Mouse (Mus musculus): ENCODE results near the gene Add3.

The Add3 gene

GRCm38 (mm10) chr19:53130399-53131175 is 9.7 kb upstream of the Add3 start:
- DNase-seq = peak; percentile 38 to 45

DNA sequence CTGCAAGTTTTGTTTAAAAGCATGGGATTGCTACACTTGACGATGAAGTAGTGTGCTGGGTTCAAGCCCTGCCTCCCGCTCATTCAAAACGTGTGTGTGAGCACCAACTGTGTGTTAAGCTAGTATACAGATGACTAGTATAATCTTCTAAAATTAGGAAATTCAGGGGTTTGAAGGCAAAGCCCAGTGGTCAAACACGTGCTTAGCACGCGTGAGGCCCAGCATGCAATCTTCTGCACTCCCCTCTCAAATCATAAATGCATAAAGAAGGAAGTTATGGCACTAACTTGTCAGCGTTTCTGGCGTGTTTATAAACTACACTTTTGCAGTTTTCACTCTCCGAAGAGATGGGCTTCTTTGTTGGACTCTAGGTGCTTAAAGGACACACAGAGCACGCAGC is 7.8 kb upstream of the Add3 start:
- DNase-seq = no peak

DNA sequence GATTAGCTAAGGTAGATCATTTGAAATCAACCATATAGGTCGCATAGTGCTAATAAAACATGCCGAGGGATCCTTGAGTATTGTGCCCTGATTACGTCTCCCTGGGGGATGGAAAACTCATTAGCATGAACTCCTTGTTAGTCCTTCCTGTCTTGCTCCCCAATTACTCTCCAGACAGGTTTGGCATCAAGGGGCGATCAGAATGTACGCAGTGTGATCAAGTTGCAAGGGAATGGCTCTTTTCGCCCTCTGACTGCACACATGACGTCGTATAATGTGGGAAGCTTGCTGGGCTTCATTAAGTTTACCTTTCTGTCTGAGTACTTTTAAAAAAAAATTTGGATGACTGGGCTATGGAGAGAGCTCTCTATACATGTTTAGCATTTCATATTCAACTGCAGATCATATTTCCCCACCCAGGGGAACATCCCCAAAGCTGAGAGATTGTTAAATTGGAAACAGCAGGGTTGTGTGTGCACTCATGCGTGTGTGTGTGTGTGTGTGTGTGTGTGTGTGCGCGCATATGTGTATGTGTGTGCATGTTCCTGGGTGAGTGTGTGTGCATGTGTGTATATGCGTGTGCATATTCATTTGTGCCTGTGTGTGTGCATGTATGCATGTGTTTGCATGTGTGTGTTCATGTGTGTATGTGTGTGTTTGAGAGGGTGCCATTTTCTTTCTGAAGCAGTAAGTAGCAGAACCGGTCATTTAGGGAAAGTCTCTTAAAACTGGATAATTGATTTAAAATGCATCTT is 3.7 kb upstream of the Add3 start:
- no peak for DNase-seq

DNA sequence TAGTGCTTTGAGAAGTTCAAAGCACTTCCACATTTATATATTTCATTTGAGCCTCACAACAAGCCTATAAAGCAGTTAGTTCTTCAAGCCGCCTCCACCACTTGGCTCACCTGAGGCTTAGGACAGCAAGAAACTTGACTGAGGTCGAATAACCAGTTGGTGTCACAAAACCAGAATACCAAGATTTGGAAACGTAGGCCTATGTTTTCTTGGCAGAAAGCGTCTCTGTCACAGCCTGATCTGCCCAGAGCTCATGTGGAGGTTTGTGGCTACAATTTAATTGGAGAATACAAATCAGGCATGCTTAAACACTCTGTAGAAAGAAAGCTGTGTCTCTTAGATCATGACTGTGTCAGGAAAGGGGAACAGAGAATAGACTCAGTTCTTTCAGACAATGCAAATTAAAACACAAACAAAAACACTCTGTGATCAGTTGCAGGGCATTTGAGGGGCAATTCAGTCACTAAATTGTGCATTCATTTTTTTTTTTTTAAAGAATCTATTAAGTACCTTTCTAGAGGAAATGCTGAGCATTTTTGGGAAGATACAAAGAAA is 3.0 kb upstream of the Add3 start:
- no peak for DNase-seq

GRCm38 (mm10) chr19:53140804-53141250 is 584 bp downstream of the Add3 start:
- no peak for DNase-seq

- DNase-seq = peak; percentile 48 to 57
Measured at GRCm38 (mm10) chr19:53141251-53142072, 1.2 kb downstream of the Add3 start.

DNA sequence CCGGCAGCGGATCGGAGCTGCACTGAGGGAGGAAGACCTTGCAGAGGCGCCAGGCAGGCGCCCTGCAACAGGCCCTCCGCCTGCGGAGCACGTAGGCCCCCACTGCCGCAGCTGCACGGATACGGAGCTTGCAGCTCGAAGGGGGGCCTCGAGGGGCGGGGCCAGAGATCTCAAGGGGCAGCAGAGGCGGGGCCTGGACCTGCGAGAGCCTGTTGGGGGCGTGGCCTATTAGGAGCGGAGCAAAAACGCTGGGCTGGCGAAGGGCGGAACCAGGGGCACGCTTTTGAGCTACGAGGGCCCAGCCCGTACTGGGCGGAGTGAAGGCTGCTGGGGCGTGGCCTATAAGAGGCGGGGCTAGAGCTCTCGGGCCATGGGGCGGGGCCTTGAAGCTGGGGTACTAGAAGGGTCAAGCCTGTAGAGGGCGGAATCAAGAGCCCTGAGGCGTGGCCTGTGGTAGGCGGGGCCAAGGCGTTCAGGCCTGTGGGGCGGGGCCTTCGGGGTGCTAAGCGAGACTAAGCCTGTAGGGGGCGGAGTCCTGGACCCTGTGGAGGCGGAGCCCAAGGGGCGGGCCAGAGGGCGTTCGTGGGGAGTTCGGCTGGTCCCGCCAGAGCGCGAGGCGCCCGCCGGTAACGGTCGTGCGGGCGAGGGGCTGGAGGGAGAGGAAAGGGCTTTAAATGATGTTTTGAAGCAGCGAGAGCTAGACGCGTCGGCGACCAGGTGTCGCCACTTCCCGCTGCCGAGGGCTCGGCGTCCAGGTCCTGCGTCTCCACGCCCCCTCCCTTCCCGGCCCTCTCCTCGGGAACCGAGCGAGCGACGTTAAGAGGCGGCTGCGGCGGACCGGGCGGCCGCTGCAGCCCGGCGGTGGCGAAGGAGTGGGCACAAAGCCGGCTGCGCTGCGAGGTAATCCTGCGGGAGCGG is 2.2 kb downstream of the Add3 start:
- DNase-seq = peak; percentile 100

- DNase-seq = peak; percentile 47 to 62
Measured at GRCm38 (mm10) chr19:53143108-53143971, 3.1 kb downstream of the Add3 start.

- no peak for DNase-seq
Measured at GRCm38 (mm10) chr19:53145075-53145474, 4.8 kb downstream of the Add3 start.

DNA sequence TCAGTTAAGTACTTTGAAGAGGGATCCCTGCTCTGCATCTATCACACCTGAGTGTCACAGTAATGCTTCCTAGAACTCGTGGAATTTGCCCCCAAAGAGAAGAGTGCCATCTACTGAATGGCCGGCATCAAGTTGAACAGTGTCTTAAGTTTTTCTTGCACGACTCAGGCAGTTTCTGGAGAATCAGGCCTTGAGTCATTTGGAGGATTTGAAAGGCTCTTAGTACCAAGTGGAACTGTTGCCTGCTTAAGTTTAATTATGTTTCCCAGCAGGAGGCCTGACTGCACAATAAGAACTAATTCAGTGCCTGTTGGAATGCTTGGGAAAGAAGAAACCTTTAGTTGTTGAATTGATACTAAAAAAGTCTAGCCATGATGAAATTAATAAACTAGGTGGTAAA is 9.1 kb downstream of the Add3 start:
- no peak for DNase-seq

DNA sequence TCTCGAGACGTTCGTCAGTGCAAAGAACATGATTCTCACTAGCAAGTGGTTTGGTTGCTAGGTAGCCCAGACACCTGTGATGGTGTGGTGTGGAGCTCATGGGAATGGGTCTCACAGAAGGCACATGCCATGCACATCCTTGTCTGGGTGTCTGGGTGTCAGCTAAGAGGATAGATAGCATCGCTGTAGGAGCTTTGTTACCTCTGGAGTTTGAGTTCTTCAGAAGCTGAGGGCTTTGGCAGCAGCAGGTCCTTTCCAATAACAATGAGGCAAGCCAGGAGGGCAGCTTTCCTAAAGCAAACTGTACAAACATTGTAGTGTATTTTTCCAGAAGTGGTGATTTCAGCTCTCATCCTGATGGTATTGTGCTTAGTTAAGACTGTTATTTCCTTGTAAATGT is 12.2 kb downstream of the Add3 start:
- no peak for DNase-seq

DNA sequence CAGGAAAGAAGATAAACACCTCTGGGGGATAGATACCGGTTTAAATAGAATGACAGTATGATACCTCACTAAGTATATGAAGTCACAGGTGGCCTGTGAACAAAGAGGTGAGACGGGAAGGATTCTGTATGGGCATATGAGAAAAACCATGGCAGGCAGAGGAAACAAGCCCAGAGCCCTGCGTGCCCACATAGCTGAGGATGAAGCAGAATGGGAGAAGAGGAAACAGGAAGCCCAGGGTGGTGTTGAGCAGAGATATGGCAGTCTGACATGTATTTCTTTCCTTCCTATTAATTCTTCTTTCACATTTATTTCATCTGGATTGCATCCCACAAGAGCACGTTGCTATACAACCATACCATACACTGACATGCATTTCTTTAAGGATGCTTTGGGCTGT is 12.9 kb downstream of the Add3 start:
- no peak for DNase-seq

GRCm38 (mm10) chr19:53154156-53154555 is 13.9 kb downstream of the Add3 start:
- no peak for DNase-seq

- DNase-seq = no peak
Measured at GRCm38 (mm10) chr19:53156361-53156760, 16.1 kb downstream of the Add3 start.

DNA sequence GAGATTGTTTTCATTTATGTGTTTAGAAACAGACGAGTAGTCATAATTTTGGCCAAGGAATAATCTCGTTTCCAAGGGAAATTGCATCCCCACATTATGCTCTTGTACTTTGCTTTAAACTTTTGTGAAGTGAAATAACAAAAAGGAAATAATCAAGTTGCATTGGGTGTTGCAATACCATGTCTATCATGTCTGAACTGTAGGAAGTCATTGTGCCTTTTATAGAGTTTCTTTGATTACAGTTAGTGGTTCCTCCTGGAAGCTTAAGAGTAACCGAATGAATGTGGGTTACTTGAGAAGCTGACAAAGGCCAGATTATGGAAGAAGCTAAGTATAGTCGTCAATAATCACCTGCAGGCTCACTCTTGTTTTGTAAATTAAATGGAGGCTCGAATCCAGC is 16.9 kb downstream of the Add3 start:
- no peak for DNase-seq

DNA sequence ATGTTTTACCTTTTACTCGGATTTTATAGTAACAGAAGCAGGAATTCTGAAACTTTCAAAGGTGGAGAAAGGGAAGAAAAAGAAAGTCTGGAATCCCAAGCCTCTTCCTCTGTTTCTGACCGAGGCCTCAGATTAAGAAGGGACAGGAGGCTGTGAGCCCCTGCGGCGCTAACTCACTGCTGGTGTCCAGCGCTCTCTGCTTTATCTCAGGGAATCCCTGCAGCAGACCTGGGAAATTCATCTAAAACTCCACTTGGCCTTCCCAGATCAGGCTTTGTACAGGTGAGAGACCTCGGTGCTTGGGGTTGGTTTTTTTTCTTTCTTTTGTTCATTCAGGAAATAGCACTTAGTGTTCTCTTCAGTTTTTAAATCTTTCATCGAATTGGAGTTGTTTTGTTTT is 19.1 kb downstream of the Add3 start:
- DNase-seq = no peak

DNA sequence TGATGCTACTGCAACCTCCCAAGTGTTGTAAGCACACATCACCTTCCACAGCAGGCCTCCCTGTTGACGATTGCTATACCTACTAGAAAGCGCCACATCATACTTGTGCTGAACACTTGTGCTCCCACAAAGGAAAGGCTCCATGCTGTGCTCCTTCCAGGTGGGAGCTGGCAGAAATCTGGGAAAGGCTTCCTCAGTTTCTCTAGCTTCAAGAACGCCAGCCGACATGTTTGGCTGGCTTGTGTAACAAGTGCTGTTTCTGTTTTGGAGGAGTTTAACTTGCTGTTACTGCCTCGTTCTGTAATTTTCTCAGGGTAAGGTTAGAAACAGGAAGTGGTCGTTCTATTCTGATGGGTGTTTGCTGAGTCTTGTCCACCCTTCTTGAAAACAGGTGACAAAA is 22.7 kb downstream of the Add3 start:
- no peak for DNase-seq

DNA sequence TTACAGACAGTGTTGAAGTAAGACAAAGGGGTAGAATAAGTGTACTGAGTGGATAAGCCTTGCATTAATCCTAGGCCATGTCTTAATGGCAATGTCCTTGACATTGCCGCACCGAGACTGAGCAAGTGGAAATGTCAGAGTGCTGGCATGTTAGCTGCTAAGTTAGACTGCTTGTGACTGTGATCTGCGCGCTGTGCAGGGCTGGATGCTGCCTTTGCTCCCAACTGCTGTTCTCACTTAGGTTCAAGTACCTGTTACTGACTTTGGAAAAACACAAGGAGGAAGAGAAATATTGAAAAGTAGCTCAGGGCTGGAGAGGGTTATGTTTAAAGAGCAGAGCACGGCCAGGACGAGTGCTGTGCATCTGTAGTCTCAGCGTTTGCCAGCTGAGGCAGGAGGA is 24.4 kb downstream of the Add3 start:
- DNase-seq = no peak

DNA sequence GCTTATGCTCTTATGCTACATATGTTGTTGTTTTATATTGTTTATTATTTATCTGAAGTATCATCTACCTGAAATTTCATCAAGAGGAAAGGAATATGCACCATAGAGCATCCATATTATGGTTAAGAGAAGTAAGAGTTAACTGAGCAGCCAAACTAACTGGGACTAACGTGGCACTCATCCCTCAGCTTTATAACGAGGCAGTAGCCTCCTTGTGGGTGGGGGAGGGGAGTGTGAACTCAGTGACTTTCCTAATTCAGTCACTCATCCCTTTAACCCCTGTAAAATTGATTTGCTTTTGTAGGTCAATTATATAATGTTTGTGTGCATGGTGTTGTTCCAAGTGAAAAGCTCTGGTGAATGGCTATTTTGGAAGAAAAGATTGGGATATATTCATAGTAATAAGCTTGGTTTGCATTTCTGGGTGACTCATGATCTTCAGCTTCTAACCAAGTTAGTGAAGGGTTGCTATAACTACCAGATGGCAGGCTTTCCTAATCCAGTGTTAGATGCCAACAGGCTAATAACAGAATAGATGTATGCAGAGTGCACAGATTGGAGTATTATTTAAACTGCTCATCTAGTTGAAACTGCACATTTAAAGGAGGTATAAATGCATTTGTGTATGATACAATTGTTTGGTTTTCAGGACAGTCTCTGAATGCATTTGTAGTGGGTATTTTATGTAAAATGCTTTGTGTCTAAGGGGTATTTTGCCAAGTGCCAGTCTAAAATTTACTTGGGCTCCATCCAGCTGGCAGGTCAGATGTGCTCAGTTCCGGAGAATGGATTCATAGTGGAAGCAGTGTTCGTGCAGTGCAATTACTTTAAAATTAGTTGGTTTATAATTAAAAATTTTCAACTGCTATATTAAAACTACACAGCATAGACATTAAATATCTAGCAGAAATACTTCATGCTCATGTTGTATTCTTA is 25.3 kb downstream of the Add3 start:
- DNase-seq = peak in 1 of 2 experiments; percentile 38

DNA sequence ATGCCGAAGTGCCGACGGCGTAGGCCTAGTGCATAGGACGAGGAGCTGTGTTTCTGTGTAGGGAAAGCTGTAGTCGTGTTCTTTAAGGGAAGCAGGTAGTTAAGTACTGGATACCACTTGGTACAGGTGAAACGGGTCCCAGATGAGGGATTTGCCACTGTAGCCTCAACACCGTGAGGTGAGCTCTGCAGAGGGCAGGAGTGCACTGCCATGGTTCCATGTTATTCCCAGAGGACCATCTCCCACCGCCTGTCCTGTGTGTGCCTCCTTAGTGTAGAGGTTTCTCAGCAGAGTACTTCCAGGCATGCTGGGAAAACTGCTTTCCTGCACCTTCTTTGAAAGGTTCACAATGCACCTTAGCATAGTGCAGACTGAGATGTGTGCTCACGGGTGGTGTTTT is 26.1 kb downstream of the Add3 start:
- no peak for DNase-seq
